Comparison of ENCODE assay signal across 20 mouse cellular contexts in genomic region chr5:15959760-15960159, GRCm38 (mm10). TPM values are rescaled to one million over a fixed set of nuclear protein-coding genes. Genes with fewer than 3 reads are reported as not detected.
DNase-seq lines count a peak whose midpoint lies in the region; ATAC-seq and TF ChIP-seq lines count a peak whose summit lies in the region.
"Had no signal": no experiment of that assay in that cellular context is flagged by ENCODE, and none has a peak within 500 bp of the region (broad histone marks: within the 10 kb centered on the region; RNA-seq: fewer than 3 reads in every experiment).

No protein-coding gene starts in this region.

- no peak overlapping the region for H3K4me2 ChIP-seq in heart, embryonic 15.5 days
- no peak overlapping the region for H3K4me2 ChIP-seq in heart, embryonic 11.5 days
- peak overlapping the region; percentile 44 for H3K4me2 ChIP-seq in myocyte (ENCODE audit: low read depth)
- H3K4me2 ChIP-seq: forebrain, embryonic 13.5 days; hindbrain, embryonic 12.5 days; kidney, embryonic 15.5 days had no signal

- WGBS in heart, embryonic 15.5 days = 72% methylated on average over 1 of the region's 1 CpGs
- WGBS in heart, embryonic 11.5 days (ENCODE audit: insufficient replicate concordance) = 69% methylated on average over 1 of the region's 1 CpGs

- no peak for DNase-seq in gastrocnemius, adult 2 months
- DNase-seq in gastrocnemius, postnatal 36 days = no peak
- DNase-seq in 3T3-L1 (ENCODE audit: low read depth, low spot score) = peak; percentile 9
- DNase-seq in natural killer cell, adult 2 months (ENCODE audit: low spot score in 2 of 2) = no peak
- DNase-seq: adrenal gland, adult 8-10 months; adrenal gland, postnatal 36 days; cerebellum, adult 2 months; cerebellum, postnatal 10 days; heart, adult 2 months; heart, postnatal 4 days; kidney, adult 2 months had no signal

- no peak overlapping the region for H3K4me3 ChIP-seq in gastrocnemius, adult 2 months
- H3K4me3 ChIP-seq in heart, embryonic 15.5 days = no peak overlapping the region
- no peak overlapping the region for H3K4me3 ChIP-seq in heart, embryonic 11.5 days (ENCODE audit: low read depth, low read length)
- no peak overlapping the region for H3K4me3 ChIP-seq in myocyte
- H3K4me3 ChIP-seq: embryonic facial prominence, embryonic 10.5 days; forebrain, embryonic 13.5 days; heart, adult 2 months; hindbrain, embryonic 12.5 days; kidney, embryonic 15.5 days had no signal

- H3K79me2 ChIP-seq in myocyte (ENCODE audit: control insufficient read depth, insufficient read depth) = peaks cover 78% of the 10 kb centered on the region

- H3K27ac ChIP-seq in gastrocnemius, adult 2 months = peak overlapping the region; percentile 75
- peak overlapping the region; percentile 49 for H3K27ac ChIP-seq in heart, embryonic 15.5 days
- no peak overlapping the region for H3K27ac ChIP-seq in heart, embryonic 11.5 days (ENCODE audit: low read depth, low read length)
- H3K27ac ChIP-seq: embryonic facial prominence, embryonic 10.5 days; forebrain, embryonic 13.5 days; heart, adult 2 months; hindbrain, embryonic 12.5 days; kidney, embryonic 15.5 days had no signal

- ATAC-seq in heart, embryonic 15.5 days (replicated peaks; ENCODE audit: insufficient number of reproducible peaks, insufficient read depth, low FRiP score, low read depth) = no peak
- no peak for ATAC-seq in heart, embryonic 11.5 days (replicated peaks; ENCODE audit: insufficient number of reproducible peaks, low FRiP score, low TSS enrichment)
- ATAC-seq: forebrain, embryonic 13.5 days; hindbrain, embryonic 16.5 days; inflammation-experienced regulatory T-cells, adult 6 months had no signal

- H3K4me1 ChIP-seq in heart, embryonic 15.5 days (replicated peaks) = peaks cover 6% of the 10 kb centered on the region
- H3K4me1 ChIP-seq in heart, embryonic 11.5 days (ENCODE audit: control insufficient read depth, insufficient read depth, low read length) = peaks cover 3% of the 10 kb centered on the region; the same call in 1 of the 2 replicates
- H3K4me1 ChIP-seq: embryonic facial prominence, embryonic 10.5 days; hindbrain, embryonic 12.5 days; kidney, embryonic 15.5 days had no signal

- no peaks in the 10 kb centered on the region for H3K27me3 ChIP-seq in heart, embryonic 15.5 days
- no peaks in the 10 kb centered on the region for H3K27me3 ChIP-seq in heart, embryonic 11.5 days (ENCODE audit: control insufficient read depth, insufficient read depth, low read length)
- H3K27me3 ChIP-seq in myocyte (ENCODE audit: control insufficient read depth, insufficient read depth, insufficient read length) = no peaks in the 10 kb centered on the region
- H3K27me3 ChIP-seq: forebrain, embryonic 13.5 days; kidney, embryonic 15.5 days had no signal

- no peaks in the 10 kb centered on the region for H3K9me3 ChIP-seq in heart, embryonic 15.5 days (replicated peaks)
- no peaks in the 10 kb centered on the region for H3K9me3 ChIP-seq in heart, embryonic 11.5 days (replicated peaks; ENCODE audit: control insufficient read depth, low read length)
- H3K9me3 ChIP-seq: embryonic facial prominence, embryonic 10.5 days; forebrain, embryonic 13.5 days; hindbrain, embryonic 12.5 days; kidney, embryonic 15.5 days had no signal

- TF ChIP-seq CTCF in gastrocnemius, adult 2 months (IDR thresholded peaks at IDR 0.05) = no peak

- no peak for TF ChIP-seq POLR2A in myocyte (IDR thresholded peaks at IDR 0.05; ENCODE audit: insufficient read length, low read depth)

- H3ac ChIP-seq in myocyte (ENCODE audit: control insufficient read depth, insufficient read length) = no peak overlapping the region

- no peaks in the 10 kb centered on the region for H3K36me3 ChIP-seq in heart, embryonic 15.5 days
- H3K36me3 ChIP-seq in heart, embryonic 11.5 days (ENCODE audit: control insufficient read depth, insufficient read depth, low read length) = no peaks in the 10 kb centered on the region
- H3K36me3 ChIP-seq in myocyte (ENCODE audit: control insufficient read depth, insufficient read depth) = peaks cover 5% of the 10 kb centered on the region
- H3K36me3 ChIP-seq: embryonic facial prominence, embryonic 10.5 days; hindbrain, embryonic 12.5 days; kidney, embryonic 15.5 days had no signal

- H3K9ac ChIP-seq in heart, embryonic 15.5 days = no peak overlapping the region
- no peak overlapping the region for H3K9ac ChIP-seq in heart, embryonic 11.5 days (ENCODE audit: low read depth, low read length)
- H3K9ac ChIP-seq: forebrain, embryonic 13.5 days; hindbrain, embryonic 12.5 days; kidney, embryonic 15.5 days had no signal

- intact Hi-C loops in gastrocnemius, adult 2 months (cut with DNase I) = no loop called here
- intact Hi-C loops in gastrocnemius, postnatal 36 days (cut with DNase I) = no loop called here

TF ChIP-seq in myocyte, 11 proteins besides CTCF, POLR2A, EP300 and RAD21:
- no peak for TF ChIP-seq CEBPB (IDR thresholded peaks at IDR 0.05; ENCODE audit: insufficient read depth, poor library complexity, severe bottlenecking)
- TF ChIP-seq MYOG (IDR thresholded peaks at IDR 0.05; ENCODE audit: control insufficient read depth in 1 of 3, insufficient read depth in 1 of 3, insufficient read length in 2 of 3, low read depth in 2 of 3) = no peak
- TF ChIP-seq REST (IDR thresholded peaks at IDR 0.05; ENCODE audit: insufficient read depth, insufficient read length) = no peak
- TF ChIP-seq SRF (IDR thresholded peaks at IDR 0.05; ENCODE audit: control insufficient read depth, insufficient read length, low read depth) = no peak
- no peak for TF ChIP-seq MAX (IDR thresholded peaks at IDR 0.05; ENCODE audit: low read depth)
- TF ChIP-seq TCF12 (IDR thresholded peaks at IDR 0.05; ENCODE audit: insufficient read depth, poor library complexity, severe bottlenecking) = no peak
- no peak for TF ChIP-seq USF1 (IDR thresholded peaks at IDR 0.05; ENCODE audit: low read depth)
- no peak for TF ChIP-seq POLR2AphosphoS2 (IDR thresholded peaks at IDR 0.05; ENCODE audit: insufficient read length, low read depth)
- TF ChIP-seq E2F4 (IDR thresholded peaks at IDR 0.05; ENCODE audit: insufficient read depth) = no peak
- no peak for TF ChIP-seq TCF3 (IDR thresholded peaks at IDR 0.05; ENCODE audit: insufficient read length, low read depth)
- no peak for TF ChIP-seq MYOD1 (IDR thresholded peaks at IDR 0.05; ENCODE audit: control insufficient read depth in 1 of 3, insufficient read length in 2 of 3, low read depth in 2 of 3)

RNA-seq across cellular contexts. Expression of gene Cacna2d1, which starts 25.3 kb away (rescaled TPM):
- 100 to 1,000 TPM; 254 to 283 TPM for total RNA-seq in gastrocnemius, adult 2 months (2021)
- total RNA-seq in gastrocnemius, postnatal 36 days (2021) = 100 to 1,000 TPM; 267 to 304 TPM
- 15.5 and 17.0 TPM in 2 replicates for polyA plus RNA-seq in heart, embryonic 15.5 days (2015; fragmentation: Nextera tagmentation; extraction: Ambion mirVana)
- polyA plus RNA-seq in heart, embryonic 11.5 days (2014; fragmentation: Nextera tagmentation; extraction: Ambion mirVana) = 17.9 TPM in 2 replicates
- 27.2 TPM for polyA plus RNA-seq in myocyte (2012; fragmentation: generic; extraction: Trizol)
- polyA plus RNA-seq: inflammation-experienced regulatory T-cells, adult 6 months had no signal
